Mouse (Mus musculus) MEL-GATA-1-ER (cell line): ENCODE data around the gene Tsks.

Source experiments
- DNase-seq: peaks from one replicate; pipeline ENCODE4 v3.0.0-alpha.2; 2012; ENCODE audit warnings: low read depth; ENCODE audit errors: extremely low read depth

The Tsks gene

DNA sequence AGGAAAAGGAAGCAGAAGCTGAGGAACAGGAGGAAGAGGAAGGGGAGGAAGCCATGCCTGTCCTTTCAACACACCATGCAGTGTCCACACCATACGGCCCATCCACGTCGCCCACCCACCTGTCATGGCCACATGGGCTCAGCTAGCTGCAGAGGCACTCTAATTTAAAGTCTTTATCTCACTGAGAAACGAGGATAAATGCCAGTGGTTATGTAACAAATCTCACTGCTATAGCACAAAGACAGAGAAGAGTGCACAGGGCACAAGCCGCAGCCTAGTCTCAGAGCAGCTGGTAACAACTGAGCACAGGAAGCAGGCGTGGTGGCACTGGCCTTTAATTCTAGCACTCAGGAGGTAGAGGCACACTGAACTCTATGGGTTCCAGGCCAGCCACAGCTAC, 6.9 kb downstream of the Tsks start:
- no peak for DNase-seq

DNA sequence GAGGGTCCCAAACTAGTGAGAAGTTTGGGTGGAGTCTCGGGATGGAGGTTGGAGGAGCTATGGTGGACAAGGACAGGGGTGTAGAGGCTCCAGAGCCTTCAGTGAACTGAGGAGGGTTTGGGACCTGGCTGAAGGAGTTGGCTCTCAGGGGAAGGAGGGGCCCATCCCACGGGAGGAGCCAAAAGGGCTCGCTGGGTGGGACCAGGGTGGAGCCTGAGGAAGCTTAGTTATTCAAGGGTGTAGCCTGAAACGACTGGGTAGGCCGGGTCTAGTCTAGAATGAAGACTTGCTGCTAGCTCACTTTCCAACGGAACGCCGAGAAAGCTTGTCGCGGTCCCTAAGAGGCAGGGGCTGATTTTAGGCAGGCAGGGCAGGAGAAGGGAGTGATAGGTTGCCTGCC, 9.0 kb downstream of the Tsks start:
- peak; percentile 72 for DNase-seq

DNA sequence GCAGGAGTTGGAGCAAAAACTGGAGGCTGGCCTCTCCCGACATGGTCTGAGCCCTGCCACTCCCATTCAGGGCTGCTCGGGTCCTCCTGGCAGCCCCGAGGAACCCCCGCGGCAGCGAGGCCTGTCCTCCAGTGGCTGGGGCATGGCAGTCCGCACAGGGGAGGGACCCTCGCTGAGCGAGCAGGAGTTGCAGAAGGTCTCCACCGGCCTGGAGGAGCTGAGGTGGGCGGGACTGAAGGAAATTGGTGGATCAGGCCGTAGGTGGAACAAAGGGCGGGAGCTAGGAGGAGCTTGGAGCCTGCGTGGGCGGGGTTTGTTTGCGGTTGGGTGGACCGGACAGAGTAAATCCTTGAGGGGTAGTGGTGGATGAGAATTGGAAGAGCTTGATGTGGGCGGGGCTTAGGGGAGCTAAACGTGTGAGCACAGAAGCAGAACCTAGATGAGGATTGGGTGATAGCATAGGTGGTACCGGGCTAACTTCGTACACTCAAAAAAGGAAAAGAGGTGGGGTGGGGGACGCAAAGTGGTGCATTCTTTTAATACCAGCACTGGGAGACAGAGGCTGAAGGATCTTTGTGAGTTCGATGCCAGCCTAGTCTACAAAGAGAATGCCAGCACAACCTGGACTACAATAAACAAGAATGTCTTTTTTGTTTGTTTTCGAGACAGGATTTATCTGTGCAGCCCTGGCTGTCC, 9.8 kb downstream of the Tsks start:
- DNase-seq = peak; percentile 94

DNA sequence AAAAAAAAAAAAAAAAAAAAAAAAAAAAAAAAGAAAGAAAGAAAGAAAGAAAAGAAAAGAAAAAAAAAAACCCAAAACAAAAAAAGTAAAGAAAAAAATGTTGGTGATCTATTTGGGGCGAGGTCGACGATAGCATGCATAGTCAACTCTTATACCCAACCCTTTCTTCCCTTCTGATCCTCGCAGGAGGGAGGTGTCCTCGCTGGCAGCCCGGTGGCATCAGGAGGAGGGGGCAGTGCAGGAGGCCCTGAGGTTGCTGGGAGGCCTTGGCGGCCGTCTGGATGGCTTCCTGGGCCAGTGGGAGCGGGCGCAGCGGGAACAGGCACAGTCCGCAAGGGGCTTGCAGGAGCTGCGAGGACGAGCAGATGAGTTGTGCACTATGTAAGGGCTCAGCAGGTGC, 10.6 kb downstream of the Tsks start:
- DNase-seq = no peak

DNA sequence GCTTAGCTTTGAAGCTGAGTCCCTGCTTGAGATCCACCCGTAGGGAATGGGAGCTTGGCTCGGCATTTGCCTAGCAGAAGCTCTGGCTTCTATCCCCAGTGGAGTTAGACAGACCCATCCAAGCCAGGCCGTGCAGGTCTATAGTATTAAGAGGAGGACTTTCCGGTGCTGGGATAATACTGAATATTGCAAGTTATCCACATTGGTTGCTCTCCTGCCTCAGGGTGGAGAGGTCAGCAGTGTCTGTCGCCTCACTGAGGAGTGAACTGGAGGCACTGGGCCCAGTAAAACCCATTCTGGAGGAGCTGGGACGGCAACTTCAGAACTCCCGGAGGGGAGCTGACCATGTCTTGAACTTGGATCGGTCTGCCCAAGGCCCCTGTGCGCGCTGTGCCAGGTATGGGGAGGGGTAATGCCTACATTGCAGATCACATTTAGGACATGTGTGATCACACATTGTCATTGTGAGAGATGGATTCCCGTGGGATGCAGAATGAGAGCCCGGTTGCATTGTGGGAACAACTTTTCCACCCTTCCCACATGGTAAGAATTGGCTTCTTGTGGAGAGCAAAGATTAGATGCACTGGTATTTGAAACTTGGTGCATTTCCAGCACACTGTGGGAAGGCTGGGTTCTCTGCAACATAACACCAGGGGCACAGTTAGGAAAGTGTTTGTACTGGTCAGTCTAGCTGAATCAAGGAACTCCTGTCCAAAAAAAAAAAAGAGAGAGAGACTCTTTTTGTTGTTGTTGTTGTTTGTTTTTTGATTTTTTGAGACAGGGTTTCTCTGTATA, 11.3 kb downstream of the Tsks start:
- DNase-seq = no peak

DNA sequence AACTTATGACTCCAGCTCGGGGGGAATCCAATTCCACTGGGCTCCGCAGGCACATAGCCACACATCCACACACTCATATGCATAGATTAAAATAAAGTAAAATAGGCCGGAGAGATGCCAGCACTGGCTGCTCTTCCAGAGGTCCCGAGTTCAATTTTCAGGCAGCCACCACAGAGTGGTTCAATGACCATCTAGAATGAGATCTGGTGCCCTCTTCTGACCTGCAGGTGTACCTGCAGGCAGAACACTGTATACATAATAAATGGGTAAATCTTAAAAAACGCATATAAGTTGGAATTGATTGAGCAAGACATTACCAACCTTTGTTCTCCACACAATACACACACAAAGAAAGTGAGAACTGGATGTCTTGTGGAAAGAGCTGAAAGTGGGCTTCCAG, 12.6 kb downstream of the Tsks start:
- no peak for DNase-seq

GRCm38 (mm10) chr7:44956266-44956665, 13.3 kb downstream of the Tsks start:
- no peak for DNase-seq

DNA sequence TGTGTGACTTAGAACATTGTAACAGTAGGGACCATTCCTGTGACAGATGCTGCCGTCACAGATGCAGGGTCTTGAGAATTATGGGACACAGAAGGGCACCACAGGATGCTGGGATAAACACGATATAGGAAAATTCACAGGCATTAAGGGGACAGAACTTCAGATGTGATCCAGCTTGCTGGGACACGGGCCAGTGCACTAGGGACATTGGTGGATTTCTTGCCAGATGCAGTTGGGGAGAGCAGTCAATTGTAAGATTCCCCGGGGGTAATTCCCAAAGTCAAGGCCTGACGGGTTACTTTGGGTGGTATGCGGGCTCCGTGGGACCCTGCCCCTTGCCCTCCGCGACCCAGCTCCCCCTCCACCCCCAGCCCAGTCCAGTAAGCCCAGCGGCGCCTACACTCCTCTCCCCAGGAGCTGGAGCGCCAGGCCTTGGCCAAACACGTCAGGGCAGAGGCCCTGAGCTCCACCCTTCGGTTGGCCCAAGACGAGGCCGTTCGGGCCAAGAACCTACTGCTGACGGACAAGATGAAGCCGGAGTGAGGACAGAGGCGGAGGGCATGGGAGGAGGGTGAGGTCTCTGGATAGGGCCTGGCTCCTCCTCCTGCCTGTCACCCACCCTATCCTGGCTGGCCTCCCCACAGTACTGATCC, 14.3 kb downstream of the Tsks start:
- DNase-seq = no peak

GRCm38 (mm10) chr7:44958208-44958607, 15.2 kb downstream of the Tsks start:
- DNase-seq = peak; percentile 46

DNA sequence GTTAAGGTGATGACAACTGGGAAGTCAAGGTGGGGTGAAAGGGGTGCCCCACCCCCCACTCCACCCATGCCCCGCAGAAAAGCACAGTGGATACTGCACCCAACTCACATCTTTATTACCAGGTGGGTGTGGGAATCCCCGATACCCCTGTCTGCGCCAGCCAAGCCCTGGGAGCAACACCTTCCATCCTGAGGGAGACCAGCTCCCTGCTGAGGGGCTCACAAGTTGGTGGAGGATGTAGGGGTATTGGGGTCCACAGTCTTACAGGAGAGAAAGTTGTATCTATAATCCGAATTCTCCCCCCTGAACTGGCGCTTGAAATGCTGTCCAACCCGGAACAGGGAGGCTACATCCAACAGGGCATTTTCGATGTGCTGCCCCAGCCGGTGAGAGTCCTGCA, 16.3 kb downstream of the Tsks start:
- no peak for DNase-seq

- no peak for DNase-seq
Observed at GRCm38 (mm10) chr7:44959874-44960511, 17.0 kb downstream of the Tsks start.

GRCm38 (mm10) chr7:44960512-44960910, 17.5 kb downstream of the Tsks start:
- no peak for DNase-seq

DNA sequence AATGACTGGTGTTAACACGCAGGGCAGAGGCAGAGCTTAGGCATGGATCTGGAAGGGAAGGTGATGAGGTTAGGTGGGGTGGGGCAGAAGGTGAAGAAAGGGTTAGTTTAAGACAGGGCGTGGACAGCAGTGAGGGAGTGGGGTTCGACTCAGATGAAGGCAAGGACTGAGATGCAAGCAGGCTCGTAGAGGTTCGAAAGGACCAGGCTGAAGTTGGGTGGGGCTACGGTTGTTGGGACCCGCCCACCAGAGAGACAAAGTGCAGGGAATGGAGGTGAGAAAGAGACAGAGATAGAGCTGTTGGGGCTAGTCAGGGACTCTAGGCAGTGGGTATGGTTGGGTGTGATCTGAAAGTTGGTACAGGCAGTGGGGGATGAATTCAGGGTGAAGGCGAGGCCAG, 19.3 kb downstream of the Tsks start:
- DNase-seq = no peak

DNA sequence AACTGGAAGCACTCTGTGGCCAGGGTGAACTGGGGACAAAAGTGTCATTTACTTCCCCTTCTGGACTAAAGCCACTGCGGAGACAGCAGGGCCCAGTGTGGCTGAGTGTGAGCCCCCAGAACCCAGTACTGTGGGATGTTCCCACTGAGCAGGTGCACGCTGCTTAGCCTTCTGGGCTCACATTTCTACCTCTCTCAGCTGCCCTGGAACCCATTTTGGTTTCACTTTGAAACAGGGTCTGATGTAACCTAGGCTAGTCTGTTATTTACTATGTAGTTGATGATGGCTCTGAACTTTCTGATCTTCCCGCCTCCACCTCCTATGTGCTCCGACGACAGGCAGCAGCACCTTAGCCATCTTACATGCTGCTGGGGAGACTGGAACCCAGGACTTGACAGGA, 19.8 kb downstream of the Tsks start:
- DNase-seq = no peak

DNA sequence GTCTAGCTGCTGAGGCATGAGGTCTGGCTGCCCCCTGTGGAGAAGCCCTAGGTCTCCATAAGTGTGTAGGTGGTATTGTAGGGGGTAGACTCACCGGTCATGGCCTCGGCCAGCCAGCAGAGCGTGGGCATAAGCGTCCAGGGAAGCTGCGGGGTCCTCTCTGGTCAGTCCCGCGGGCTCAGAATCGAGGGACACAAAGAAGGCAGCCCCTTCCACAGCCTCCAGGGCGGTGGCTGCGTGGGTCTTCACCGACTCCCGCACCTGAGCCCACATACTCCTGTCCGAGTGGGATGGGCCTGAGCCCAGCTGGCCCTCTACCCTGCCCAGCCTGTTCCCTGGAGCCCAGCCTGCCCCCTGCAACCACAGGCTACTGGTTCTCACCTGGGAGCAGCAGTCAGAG, 22.0 kb downstream of the Tsks start:
- no peak for DNase-seq

DNA sequence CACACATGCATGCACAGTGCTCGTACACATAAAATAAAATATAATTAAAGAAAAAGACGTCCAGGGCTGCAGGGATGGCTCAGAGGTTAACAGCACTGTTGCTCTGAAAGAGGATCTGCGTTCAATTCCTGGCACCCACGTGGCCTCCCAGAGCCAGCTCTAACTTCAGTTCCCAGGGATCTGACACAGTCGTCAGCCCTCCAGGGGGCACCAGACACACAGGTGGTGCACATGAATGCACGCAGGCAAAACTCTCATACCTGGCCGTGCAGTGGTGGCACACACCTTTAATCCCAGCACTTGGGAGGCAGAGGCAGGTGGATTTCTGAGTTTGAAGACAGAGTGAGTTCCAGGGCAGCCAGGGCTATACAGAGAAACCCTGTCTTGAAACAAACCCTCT, 23.0 kb downstream of the Tsks start:
- no peak for DNase-seq

GRCm38 (mm10) chr7:44966638-44967037, 23.6 kb downstream of the Tsks start:
- no peak for DNase-seq

DNA sequence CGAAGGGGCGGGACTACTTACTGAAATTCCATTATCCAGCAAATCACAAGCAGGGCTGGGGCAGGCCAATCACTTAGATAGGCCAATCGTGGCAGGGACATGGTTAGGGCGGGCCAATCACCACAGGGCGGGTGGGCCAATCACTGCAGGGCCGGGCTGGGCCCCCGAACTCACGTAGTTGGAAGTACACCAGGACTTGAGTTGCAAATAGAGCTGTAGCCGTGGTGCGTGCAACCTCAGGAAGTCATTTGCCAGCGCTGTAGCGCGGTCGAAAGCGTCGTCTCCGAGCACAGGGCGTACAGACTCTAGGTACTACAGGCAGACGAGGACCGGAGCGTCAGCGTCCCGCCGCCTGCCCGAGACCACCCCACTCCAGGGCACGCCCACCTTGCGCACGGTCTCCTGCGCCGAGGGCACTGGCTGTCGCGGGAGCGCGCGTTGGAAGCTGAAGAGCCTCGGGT, 27.3 kb downstream of the Tsks start:
- peak; percentile 94 for DNase-seq

DNA sequence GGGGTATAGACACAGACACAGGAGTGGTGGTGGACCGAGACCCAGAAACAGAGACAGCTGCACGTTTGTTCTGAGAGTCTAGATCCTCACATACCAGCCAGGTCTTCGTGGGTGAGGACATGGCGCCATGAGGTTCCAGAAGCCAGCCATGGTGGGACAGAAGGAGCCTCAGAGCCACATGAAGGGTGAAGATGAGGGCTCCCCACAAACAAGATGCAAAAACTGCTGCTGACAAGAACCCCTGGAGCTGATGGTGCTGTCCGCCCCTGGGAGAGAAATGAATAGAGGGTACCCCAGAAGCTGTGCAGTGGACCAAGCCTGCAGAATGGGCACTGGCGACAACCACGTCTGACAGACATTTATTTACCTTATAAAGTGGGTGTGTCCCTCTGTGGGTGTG, 28.1 kb downstream of the Tsks start:
- DNase-seq = no peak

GRCm38 (mm10) chr7:44973415-44974130, 30.6 kb downstream of the Tsks start:
- no peak for DNase-seq

DNA sequence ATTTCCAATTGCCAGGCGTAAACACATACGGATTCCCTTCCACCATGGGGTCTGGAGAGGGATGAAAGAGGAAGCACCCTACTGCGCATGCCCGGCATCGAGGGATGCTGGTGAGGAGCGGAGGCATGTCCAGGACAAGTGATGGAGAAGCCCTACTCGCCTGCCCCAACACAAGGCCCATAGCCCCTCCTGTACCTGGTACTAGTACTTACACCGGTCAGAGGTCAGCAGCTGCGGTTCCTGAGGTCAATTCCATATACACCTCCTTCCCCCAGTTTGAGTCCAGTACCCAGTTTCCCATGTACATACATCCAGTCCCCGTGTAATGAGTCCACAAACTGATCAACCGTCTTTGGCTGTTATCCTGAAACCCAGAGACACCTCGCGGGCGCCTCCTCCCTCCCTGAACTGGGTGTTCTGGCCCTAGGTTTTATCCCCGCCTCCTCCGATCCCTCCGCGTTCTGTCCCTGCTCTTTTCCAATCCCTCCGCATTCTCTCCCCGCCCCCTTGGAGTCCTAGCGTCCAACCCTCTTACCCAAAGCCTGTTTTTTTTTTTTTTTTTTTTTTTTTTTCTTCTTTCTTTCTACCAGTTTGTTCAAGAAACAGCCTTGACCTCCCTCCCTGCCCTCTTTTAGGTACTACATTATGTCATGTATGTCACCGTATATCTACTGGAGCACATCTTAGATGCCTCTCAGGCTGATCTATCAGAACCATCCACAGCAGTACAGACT, 31.5 kb downstream of the Tsks start, which contains the start of gene Cpt1c:
Gene Cpt1c (minus strand): TSS at position 469 of the 734 bp plus-strand sequence.
- peak; percentile 69 for DNase-seq
